Mouse (Mus musculus): Measurements from ENCODE around the gene Shmt1.
A peak's percentile ranks its signal among the peaks of the same experiment; 100 is the strongest.
"Not testable (repeated sequence)": the region's sequence is repeated elsewhere in the genome, so short reads cannot be mapped to it uniquely, and the experiment has no call there.

The Shmt1 gene

GRCm38 (mm10) chr11:60811618-60812017 is at the start of gene Shmt1:
Shmt1 (minus strand) TSS chr11:60811718.
- not testable (repeated sequence) for DNase-seq (ENCODE audit: low spot score in 2 of 2)

- no peak for DNase-seq (ENCODE audit: low spot score in 2 of 2)
Measured at GRCm38 (mm10) chr11:60856587-60856986, 45.1 kb upstream of the Shmt1 start.

DNA sequence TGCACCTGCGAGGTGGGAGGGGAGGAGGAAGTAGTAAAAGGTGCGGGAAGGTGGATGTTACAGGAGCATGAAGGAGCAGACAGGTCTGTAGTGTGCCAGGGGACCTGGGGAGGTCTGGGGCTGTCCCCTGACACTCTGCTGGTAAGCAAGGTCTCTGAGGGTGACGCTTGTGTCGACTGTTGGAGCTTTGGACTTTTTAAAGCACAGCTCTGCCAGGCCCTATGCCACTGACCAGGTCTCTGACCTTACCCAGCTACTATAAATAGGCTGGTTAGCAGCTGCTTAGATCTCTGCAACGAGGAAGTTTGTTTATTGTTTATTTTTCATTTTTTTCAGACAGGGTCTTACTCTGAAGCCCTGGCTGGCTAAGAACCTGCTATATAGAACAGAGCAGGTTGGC is 33.9 kb upstream of the Shmt1 start:
- DNase-seq (ENCODE audit: low spot score in 2 of 2), result no peak

- DNase-seq (ENCODE audit: low spot score in 2 of 2), result no peak
Measured at GRCm38 (mm10) chr11:60843412-60843811, 31.9 kb upstream of the Shmt1 start.

DNA sequence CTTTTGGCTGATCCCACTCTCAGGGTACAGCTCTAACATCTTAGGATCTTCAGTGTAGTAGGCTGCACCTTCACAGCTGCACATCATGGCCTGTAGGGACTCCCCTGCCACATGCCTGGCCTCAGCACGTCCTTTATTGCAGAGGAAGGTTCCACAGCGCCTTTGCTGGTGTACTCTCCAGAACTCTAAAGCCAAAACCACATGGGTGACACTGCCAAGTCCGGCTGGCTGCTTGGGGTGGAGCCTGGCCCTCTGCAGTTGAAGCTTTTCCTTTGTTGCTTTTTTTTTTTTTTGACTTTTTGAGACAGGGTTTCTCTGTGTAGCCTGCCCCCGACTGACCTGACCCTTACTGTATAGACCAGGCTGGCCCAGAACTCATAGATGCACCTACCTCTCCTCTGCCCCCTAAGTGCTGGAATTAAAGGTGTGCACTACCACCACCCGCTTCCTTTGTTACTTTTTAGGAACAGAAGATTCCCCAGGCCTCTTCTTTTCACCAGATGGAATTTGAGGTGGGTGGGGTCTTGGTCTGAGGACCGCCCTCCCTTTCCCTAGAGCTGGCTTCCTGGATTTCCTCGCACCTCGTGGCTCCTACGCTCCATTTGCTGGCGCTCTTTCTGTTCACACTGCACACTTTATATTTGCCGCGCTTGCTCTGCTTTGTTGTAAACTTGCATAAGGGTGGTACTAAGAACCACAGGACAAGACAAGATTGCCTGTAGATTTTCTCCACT is 30.1 kb upstream of the Shmt1 start:
- no peak for DNase-seq (ENCODE audit: low spot score in 2 of 2)

GRCm38 (mm10) chr11:60837644-60838406 is 26.3 kb upstream of the Shmt1 start:
- no peak for DNase-seq (ENCODE audit: low spot score in 2 of 2)

DNA sequence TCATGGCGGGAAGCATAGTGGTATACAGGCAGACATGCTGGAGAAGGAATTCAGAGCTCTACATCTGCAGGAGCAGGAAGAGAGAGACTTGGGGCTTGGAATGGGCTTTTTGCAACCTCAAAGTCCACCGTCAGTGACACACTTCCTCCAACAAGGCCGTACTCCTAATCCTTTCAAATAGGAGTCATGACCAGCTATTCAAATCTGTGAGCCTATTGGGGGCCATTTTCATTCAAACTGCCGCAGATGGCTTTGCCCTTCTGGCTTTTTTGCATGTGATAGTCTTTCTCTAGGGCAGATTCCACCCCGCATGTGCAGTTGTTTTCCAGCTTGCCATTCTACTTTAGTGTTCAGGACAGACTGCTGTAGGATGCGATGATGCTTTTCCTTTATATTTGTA is 25.4 kb upstream of the Shmt1 start:
- no peak for DNase-seq (ENCODE audit: low spot score in 2 of 2)

GRCm38 (mm10) chr11:60830433-60831052 is 19.0 kb upstream of the Shmt1 start, which contains the start of gene Dhrs7b:
Dhrs7b (plus strand) TSS chr11:60830631.
- peak; percentile 86 to 89 for DNase-seq (ENCODE audit: low spot score in 2 of 2)

- DNase-seq (ENCODE audit: low spot score in 2 of 2), result no peak
Measured at GRCm38 (mm10) chr11:60828903-60829302, 17.4 kb upstream of the Shmt1 start.

DNA sequence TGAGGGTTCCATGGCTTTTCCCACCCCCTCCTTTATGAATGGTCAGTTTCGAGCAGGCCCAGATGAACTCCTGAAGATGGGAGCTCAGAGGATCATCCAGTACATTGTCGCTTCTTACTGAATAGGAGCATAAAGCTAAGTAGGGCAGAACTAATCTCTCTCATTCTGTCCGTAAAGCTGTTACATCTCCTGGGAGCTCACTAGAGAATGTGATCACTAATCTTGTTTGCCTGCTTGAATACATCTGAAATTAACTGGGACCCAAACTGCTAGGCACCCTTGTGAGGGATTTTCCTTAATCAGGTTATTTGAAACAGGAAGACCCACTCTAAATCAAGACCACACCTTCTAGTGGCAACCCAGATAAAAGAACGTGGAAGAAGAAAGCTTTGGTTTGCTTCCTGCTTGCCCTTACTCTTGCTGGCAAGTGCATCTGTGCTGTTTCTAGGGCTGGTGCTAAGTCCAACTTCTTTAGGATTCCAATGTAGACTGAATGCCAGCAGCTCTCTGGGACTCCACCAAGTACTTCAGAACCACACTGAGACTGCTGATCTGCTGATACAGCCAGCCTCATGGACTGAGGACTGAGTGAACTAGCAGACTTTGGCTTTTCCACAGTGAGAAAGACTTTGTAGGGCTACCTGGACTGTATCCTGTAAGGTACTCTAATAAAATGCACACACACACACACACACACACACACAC is 15.9 kb upstream of the Shmt1 start:
- no peak for DNase-seq (ENCODE audit: low spot score in 2 of 2)

- no peak for DNase-seq (ENCODE audit: low spot score in 2 of 2)
Measured at GRCm38 (mm10) chr11:60826700-60827099, 15.2 kb upstream of the Shmt1 start.

DNA sequence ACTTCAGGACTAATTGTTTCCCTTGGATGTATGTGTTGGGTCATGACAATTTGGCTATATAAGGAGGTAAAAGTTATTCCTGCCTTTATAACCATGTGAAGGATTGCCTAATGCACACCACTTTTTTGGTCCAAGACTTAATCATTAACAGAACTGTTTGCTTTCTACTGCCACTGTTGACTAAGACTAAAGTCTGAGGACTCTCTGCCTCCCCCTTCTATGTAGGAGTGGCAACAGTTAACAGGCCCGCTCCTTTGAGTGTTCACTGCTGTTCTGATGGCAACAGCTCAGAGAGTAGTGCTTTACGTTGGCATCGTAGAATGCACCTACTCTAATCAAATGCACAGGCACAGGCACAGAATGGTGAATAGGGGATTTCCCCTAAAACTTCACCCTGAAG is 13.7 kb upstream of the Shmt1 start:
- no peak for DNase-seq (ENCODE audit: low spot score in 2 of 2)

- no peak for DNase-seq (ENCODE audit: low spot score in 2 of 2)
Measured at GRCm38 (mm10) chr11:60823771-60824170, 12.3 kb upstream of the Shmt1 start.

DNA sequence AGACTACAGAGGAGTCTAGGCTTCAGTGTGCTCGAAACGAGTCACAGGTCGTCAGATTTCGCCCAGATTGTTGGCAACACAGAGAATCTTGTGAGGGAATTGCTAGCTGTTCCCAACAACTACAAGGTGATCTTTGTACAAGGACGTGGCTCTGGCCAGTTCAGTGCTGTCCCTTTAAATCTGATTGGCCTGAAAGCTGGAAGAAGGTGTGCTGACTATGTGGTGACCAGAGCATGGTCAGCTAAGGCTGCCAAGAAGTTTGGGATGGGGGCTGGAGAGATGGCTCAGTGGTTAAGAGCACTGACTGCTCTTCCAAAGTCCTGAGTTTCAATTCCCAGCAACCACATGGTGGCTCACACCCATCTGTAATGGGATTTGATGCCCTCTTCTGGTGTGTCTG is 4.9 kb upstream of the Shmt1 start:
- DNase-seq (ENCODE audit: low spot score in 2 of 2), result no peak

DNA sequence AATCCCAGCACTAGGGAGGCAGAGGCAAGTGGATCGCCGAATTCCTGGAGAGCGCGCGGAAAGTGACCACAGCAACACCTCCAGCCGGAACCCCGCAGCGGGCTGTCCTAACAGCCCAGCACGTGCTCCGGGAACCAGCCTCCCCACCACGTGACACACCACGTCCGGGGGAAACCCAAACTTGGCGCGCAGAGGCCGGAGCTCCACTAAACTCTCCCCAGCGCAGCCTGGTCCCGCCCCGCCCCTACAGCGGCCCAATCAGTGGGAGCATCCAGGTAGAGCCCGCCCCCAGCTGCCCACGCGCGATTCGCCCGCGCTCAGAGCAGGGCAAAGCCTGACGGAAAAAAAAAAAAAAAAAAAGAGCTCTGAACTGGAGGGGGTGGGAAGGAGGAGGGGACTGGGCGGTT is 461 bp downstream of the Shmt1 start:
- peak; percentile 91 to 93 for DNase-seq (ENCODE audit: low spot score in 2 of 2)

DNA sequence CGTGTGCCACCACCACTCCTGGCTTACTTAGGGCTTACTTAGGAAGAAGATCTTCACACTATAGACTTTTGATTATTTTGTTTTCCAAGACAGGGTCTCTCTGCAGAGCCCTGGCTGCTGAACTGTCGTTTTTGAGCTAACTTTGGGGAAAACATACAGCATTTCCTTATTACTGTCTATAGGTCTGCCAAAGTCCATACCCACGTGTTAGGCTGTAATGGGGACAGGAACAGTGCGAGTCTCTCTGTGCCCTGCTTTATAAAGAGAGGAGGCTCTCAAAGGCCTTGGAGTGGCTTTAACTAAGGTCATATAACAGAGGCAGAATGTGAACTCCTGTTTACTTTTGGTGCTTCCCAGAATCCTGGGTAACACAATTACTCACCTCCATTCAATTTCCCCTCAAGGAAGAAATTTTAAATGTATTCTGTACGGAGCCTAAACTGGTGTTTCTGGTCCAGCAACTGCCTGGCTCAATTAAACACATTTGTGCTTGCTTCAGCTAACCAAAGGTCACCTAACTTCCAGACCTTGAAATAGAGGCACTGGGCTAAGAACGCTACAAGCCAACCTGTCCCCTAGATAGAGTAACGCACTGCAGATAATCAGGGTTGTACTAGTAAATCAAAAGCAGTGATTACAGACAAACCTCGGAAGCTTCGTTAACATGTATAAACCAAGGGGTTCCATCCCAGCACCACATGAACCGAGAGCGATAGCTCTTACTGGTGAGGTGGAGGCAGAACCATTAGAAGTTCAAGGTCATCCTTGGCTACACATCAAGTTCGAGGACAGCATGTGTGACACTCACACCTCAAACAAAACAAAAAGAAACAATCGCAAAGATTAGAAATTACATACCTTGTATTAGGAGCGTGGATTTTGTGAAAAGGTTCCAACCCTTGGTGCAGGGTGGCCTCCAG is 1.2 kb downstream of the Shmt1 start:
- DNase-seq (ENCODE audit: low spot score in 2 of 2), result no peak

GRCm38 (mm10) chr11:60809546-60809945 is 2.0 kb downstream of the Shmt1 start:
- DNase-seq (ENCODE audit: low spot score in 2 of 2), result no peak

GRCm38 (mm10) chr11:60808286-60809070 is 3.0 kb downstream of the Shmt1 start:
- DNase-seq (ENCODE audit: low spot score in 2 of 2), result no peak

- no peak for DNase-seq (ENCODE audit: low spot score in 2 of 2)
Measured at GRCm38 (mm10) chr11:60800892-60801291, 10.6 kb downstream of the Shmt1 start.

- no peak for DNase-seq (ENCODE audit: low spot score in 2 of 2)
Measured at GRCm38 (mm10) chr11:60799977-60800376, 11.5 kb downstream of the Shmt1 start.

Data from natural killer cell, adult 2 months (primary cell).